8 mouse cellular contexts compared by ENCODE assay signal in genomic region chr5:113292179-113292578, GRCm38 (mm10). TPM values are rescaled to one million over a fixed set of nuclear protein-coding genes. Genes with fewer than 3 reads are reported as not detected.
A peak's percentile ranks its signal among the peaks of the same experiment; 100 is the strongest.
DNase-seq lines count a peak whose midpoint lies in the region; ATAC-seq and TF ChIP-seq lines count a peak whose summit lies in the region.
"Had no signal": no experiment of that assay in that cellular context is flagged by ENCODE, and none has a peak within 500 bp of the region (broad histone marks: within the 10 kb centered on the region; RNA-seq: fewer than 3 reads in every experiment).

No protein-coding gene starts in this region.

- WGBS in kidney, postnatal 0 days: 11% methylated on average over 8 of the region's 8 CpGs
- WGBS in limb, embryonic 14.5 days: 9% methylated on average over 8 of the region's 8 CpGs

- no peaks in the 10 kb centered on the region for H3K36me3 ChIP-seq in kidney, postnatal 0 days (ENCODE audit: insufficient read depth, low read length)
- H3K36me3 ChIP-seq in limb, embryonic 14.5 days (ENCODE audit: control insufficient read depth, insufficient read depth, low read length): no peaks in the 10 kb centered on the region

- TF ChIP-seq CTCF in kidney, postnatal 0 days (IDR thresholded peaks at IDR 0.05; ENCODE audit: low read depth): no peak

- TF ChIP-seq POLR2A in limb, embryonic 14.5 days (IDR thresholded peaks at IDR 0.05; ENCODE audit: borderline replicate concordance, extremely low read depth, insufficient read depth, insufficient read length): no peak

- no peaks in the 10 kb centered on the region for H3K9me3 ChIP-seq in kidney, postnatal 0 days (replicated peaks; ENCODE audit: low read length)
- H3K9me3 ChIP-seq in limb, embryonic 14.5 days (ENCODE audit: control insufficient read depth, low read length): no peaks in the 10 kb centered on the region

- H3K9ac ChIP-seq in kidney, postnatal 0 days (ENCODE audit: low read depth, low read length): no peak overlapping the region
- no peak overlapping the region for H3K9ac ChIP-seq in limb, embryonic 14.5 days (ENCODE audit: low read depth, low read length, severe bottlenecking)

- no peak overlapping the region for H3K4me2 ChIP-seq in kidney, postnatal 0 days (ENCODE audit: low read length)
- no peak overlapping the region for H3K4me2 ChIP-seq in limb, embryonic 14.5 days (replicated peaks; ENCODE audit: low read depth, low read length, severe bottlenecking)

- peaks cover 8% of the 10 kb centered on the region; the same call in 1 of the 2 replicates for H3K27me3 ChIP-seq in kidney, postnatal 0 days (ENCODE audit: insufficient read depth, low read length)
- H3K27me3 ChIP-seq in limb, embryonic 14.5 days (ENCODE audit: control insufficient read depth, insufficient read depth, low read length): peaks cover 17% of the 10 kb centered on the region

- peaks cover 2% of the 10 kb centered on the region; the same call in 1 of the 2 replicates for H3K4me1 ChIP-seq in kidney, postnatal 0 days (replicated peaks; ENCODE audit: insufficient read depth, low read length)
- no peaks in the 10 kb centered on the region for H3K4me1 ChIP-seq in limb, embryonic 14.5 days (ENCODE audit: control insufficient read depth, insufficient read depth, low read length)

- no peak overlapping the region for H3K4me3 ChIP-seq in kidney, postnatal 0 days (replicated peaks; ENCODE audit: low read depth, low read length)
- no peak overlapping the region for H3K4me3 ChIP-seq in limb, embryonic 14.5 days (replicated peaks; ENCODE audit: low read length)

- ATAC-seq in kidney, postnatal 0 days (replicated peaks; ENCODE audit: low FRiP score, low read depth): no peak
- no peak for ATAC-seq in limb, embryonic 14.5 days (ENCODE audit: low FRiP score, low read depth)

- H3K27ac ChIP-seq in kidney, postnatal 0 days: no peak overlapping the region
- H3K27ac ChIP-seq in limb, embryonic 14.5 days (replicated peaks; ENCODE audit: low read depth, low read length): no peak overlapping the region

- peak; percentile 77 for DNase-seq in kidney, postnatal 0 days (ENCODE audit: low spot score)
- no peak for DNase-seq in kidney, adult 18-20 months
- DNase-seq in ES-CJ7 (ENCODE audit: low read depth, low spot score): peak; percentile 41
- DNase-seq in NIH3T3 (ENCODE audit: low read depth): peak; percentile 16
- DNase-seq in limb, embryonic 14.5 days (ENCODE audit: low spot score): peak; percentile 62
- no peak for DNase-seq in layer of hippocampus, adult 9-10 months (ENCODE audit: low spot score)
- no peak for DNase-seq in MN1 (ENCODE audit: low spot score)
- DNase-seq: gastrocnemius, postnatal 25 days had no signal

RNA-seq across cellular contexts. Expression of gene Sgsm1, which starts 18.4 kb away (rescaled TPM):
- polyA plus RNA-seq in kidney, postnatal 0 days (2015; fragmentation: Nextera tagmentation; extraction: Ambion mirVana): 3.4 and 3.7 TPM in 2 replicates
- 2.7 and 3.3 TPM in 2 replicates for polyA plus RNA-seq in limb, embryonic 14.5 days (2012; rRNA removed)
- polyA plus RNA-seq in limb, embryonic 14.5 days (2014; fragmentation: Nextera tagmentation; extraction: Ambion mirVana): 0.94 and 1.2 TPM in 2 replicates

Comparison
In these comparisons a context has a peak if more than half of its experiments do, and no peak if none do; other contexts are left out.
1. DNase-seq: peak in kidney, postnatal 0 days (single experiment), ES-CJ7 (single experiment), NIH3T3 (single experiment) and limb, embryonic 14.5 days (single experiment); none in kidney, adult 18-20 months (single experiment), layer of hippocampus, adult 9-10 months (single experiment) and MN1 (single experiment).